Mouse (Mus musculus): ENCODE measurements around the gene Mcam.

Mcam gene

GRCm38 (mm10) chr9:44135731-44136411 lies 1.6 kb downstream of the Mcam start:
- DNase-seq (ENCODE audit: low spot score), result no peak

- DNase-seq (ENCODE audit: low spot score), result no peak
These were observed 3.6 kb downstream of the Mcam start for GRCm38 (mm10) chr9:44137846-44138245.

DNA sequence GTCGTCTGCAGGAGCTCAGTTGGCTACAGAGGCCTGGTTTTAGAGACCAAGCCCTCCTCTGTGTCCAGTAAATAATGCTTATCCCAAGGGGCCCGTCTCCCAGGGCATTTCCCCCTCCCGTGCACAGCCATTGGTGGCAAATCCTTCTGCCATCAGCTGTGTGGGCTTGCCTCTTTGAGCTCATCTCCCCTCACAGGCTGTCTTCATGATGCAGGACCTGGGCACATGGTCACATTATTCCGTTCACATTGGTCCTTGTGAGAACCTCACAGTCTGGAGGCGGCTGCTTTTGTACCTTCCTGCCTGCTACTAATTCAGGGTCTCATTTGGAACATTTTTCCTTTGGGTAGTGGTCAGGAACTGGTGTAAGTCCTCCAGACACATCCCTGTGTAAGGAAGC lies 7.7 kb downstream of the Mcam start:
- no peak for DNase-seq (ENCODE audit: low spot score)

DNA sequence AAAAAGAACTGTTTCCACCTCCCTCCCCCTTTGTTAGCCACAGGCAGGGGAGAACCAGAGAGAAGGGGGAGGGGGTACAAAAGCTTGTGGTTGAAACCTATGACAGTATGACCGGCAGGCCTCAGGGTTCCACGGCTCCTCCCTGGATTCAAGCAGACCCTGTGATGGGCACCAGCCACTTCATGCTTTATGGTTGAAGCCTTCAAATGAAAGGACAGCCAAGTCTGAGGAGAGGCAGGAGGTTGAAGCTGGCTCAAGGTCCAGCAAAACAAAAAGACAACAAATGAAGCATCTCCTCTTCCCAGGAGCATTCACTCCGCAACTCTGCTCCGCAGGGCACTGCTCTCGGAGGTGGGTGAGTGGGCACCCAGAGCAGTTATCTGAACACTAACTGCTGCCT lies 9.2 kb downstream of the Mcam start:
- DNase-seq (ENCODE audit: low spot score), result no peak

DNA sequence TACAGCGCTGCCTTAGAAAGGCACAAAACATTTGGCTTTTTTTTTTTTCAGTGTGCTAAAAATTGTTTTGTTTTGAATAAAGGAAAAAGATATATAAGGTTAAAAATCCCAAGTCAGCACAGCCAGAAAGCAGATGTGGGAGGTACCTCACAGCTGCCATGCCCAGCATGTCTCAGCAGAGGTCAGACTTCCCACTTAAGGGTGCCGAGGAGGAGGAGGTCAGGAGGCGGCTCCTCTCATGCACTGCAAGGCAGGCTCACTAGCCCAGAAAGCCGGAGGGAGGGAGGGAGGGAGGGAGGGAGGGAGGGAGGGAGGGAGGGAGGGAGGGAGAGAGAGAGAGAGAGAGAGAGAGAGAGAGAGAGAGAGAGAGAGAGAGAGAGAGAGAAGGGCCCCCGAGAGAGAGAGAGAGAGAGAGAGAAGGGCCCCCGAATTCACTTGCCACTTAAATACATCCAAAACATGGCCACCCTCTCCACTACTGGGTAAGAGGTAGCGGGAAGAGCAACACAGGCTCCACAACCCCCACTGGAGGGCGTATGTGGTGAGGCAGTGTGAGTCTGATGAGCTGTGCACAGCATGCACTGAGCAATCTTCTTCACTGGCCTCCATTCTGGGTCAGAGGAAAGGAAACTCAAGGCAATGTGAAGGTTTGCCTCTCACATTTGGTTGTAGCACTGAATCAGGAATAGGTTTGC lies 9.9 kb downstream of the Mcam start:
- no peak for DNase-seq (ENCODE audit: low spot score)

GRCm38 (mm10) chr9:44144718-44145060 lies 10.4 kb downstream of the Mcam start:
- DNase-seq (ENCODE audit: low spot score), result no peak

GRCm38 (mm10) chr9:44147290-44147689 lies 13.0 kb downstream of the Mcam start:
- DNase-seq (ENCODE audit: low spot score), result no peak

GRCm38 (mm10) chr9:44159886-44160285 lies 25.6 kb downstream of the Mcam start:
- DNase-seq (ENCODE audit: low spot score), result no peak

DNA sequence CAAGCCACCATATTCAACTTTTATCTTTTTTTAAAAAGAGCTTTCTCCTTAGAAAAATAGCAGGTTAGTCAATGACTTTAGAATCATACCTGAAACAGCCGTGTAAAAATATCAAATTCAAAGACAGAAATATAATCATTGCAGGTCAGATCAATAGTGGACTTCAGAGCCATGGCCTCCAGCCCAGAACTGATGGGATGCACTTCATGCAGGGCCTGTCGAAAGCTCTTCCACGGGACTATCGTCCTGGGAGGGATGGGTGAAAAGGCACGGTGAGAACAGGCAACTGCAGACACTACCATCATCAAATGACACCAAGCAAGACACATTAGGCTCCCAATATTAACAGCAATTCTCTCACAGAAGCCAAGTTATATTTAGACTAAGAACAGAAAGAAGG lies 34.7 kb downstream of the Mcam start:
- no peak for DNase-seq (ENCODE audit: low spot score)

GRCm38 (mm10) chr9:44170691-44171151 lies 36.5 kb downstream of the Mcam start:
- DNase-seq (ENCODE audit: low spot score), result no peak

- no peak for DNase-seq (ENCODE audit: low spot score)
These were observed 41.3 kb downstream of the Mcam start for GRCm38 (mm10) chr9:44175556-44175955.

DNA sequence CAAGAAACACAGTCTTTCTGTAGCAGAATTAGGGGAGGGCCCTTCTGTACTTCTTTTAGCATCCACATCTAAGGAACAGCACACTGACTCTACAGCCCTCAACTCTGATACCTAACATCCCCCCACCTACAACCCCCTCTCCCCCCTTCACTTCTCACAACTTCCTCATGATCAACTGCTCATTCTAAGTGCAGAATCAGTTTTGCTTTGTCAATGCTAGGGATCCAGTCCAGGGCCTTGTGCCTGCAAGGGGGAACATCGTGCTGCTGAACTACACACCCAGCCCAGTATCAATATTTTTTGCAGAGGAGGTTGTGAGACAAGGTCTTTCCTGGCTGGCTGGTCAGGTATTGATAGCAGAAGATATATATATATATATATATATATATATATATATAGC lies 41.7 kb downstream of the Mcam start:
- DNase-seq (ENCODE audit: low spot score), result no peak

DNA sequence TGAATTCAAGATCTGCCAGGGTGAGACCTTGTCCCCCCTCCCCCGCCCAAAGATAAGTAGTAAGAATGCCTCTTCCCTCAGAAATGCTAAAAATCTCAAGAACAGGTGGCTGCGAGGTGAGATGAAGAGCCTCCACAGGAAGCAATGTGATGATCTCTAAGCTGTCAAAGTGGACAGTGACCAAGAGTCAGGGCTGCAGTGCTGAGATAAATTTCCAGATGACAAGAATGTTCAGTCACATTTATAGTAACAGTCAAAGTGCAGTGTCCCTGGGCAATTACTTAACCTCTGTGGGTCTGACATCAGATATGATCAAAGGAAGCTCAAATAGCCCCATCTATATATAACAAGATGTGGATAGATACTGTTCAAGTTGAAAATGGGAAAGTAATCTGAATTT lies 43.1 kb downstream of the Mcam start:
- no peak for DNase-seq (ENCODE audit: low spot score)

DNA sequence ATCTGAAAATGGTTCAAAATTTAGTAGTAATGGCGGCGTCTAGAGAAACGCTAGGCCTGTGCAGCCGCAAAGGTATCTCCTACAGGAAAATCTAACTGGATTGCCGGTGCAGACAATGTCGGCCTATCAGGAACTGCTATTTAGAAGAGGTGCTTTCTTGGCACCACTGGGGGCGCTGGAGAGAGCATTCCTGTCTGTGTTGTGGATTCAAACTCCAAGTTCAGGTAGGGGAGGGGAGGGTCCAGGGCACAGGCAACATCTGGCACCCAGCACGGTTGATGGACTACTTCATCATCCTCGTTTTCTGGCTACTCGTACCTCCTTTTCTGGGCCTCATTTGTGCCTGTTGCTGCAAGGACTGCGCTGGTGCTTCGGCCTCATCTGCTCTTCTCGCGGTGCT lies 44.1 kb downstream of the Mcam start:
- DNase-seq (ENCODE audit: low spot score), result no peak

GRCm38 (mm10) chr9:44178811-44179210 lies 44.5 kb downstream of the Mcam start:
- no peak for DNase-seq (ENCODE audit: low spot score)

DNA sequence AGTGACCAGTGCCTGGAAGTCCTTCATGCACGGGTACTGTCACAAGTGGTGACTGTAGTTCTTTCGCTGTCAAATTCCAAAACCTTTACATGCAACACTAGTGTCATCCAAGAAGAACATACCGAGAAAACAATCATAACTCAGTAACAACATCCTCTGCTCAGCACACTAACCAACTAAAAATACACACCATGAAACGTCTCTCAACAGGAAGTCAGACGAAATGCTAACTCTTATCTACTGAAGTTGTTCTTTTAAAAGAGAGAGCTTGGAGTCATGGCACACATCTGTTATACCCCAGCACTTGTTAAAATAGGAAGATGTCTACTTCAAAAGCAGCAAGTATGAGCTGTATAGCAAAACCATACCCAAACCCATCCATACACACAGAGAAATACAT lies 47.3 kb downstream of the Mcam start:
- DNase-seq (ENCODE audit: low spot score), result no peak

GRCm38 (mm10) chr9:44182260-44182659 lies 48.0 kb downstream of the Mcam start:
- DNase-seq (ENCODE audit: low spot score), result peak; percentile 30

DNA sequence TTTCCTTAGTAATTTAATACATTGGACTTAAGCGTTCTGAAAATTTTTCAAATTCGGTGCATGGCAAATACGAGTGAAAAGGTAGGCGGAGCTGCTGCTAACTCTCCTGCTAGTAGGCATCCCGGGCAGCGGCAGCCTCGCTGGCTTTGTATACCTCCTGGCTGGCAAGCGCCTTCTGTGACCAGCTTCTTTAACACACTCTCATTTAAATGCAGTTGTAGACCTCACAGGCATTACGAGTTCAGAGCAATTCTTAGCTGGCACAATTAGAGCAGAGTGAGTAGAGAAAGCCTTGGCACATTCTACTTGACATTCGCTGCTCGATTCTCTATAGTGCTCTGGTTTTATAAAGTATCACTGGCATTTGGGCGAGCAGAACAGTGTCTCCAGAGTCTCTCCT lies 54.0 kb downstream of the Mcam start:
- DNase-seq (ENCODE audit: low spot score), result peak; percentile 23

GRCm38 (mm10) chr9:44191166-44191565 lies 56.9 kb downstream of the Mcam start:
- DNase-seq (ENCODE audit: low spot score), result no peak

- DNase-seq (ENCODE audit: low spot score), result no peak
These were observed 58.0 kb downstream of the Mcam start for GRCm38 (mm10) chr9:44192312-44192711.

All from layer of hippocampus, adult 11-12 months (tissue).